Mouse (Mus musculus) heart, embryonic 13.5 days (tissue): ENCODE results near the gene Fmn2. TPM values are rescaled to one million over a fixed set of nuclear protein-coding genes. Genes with fewer than 3 reads are reported as not detected.

Experiments used
- ATAC-seq: fragments of 200-750 bp; cut with Nextera tagmentation; 2 replicates; pipeline ENCODE4 v1.8.0; 2017; ENCODE audit warnings: moderate TSS enrichment; ENCODE audit not compliant: insufficient number of reproducible peaks, low FRiP score, low TSS enrichment; ENCODE audit errors: extremely low read depth
- H3K27ac ChIP-seq: fragments of 300-500 bp; sonication (generic); replicated peaks from 2 replicates; pipeline ENCODE4 v1.5.1; 2015; ENCODE audit warnings: moderate library complexity, mild to moderate bottlenecking, inconsistent platforms
- H3K27me3 ChIP-seq: fragments of 300-500 bp; sonication (generic); replicated peaks from 2 replicates; pipeline ENCODE4 v1.6.1; 2015; ENCODE audit warnings: mild to moderate bottlenecking, inconsistent platforms
- H3K36me3 ChIP-seq: fragments of 300-500 bp; sonication (generic); 2 replicates; pipeline ENCODE4 v1.6.1; 2015; ENCODE audit warnings: mild to moderate bottlenecking, inconsistent platforms
- H3K4me1 ChIP-seq: fragments of 300-500 bp; sonication (generic); 2 replicates; pipeline ENCODE4 v1.6.1; 2015; ENCODE audit warnings: inconsistent platforms
- H3K4me2 ChIP-seq: fragments of 300-500 bp; sonication (generic); 2 replicates; pipeline ENCODE4 v1.6.1; 2015; ENCODE audit warnings: inconsistent platforms, mild to moderate bottlenecking, moderate library complexity
- H3K4me3 ChIP-seq: fragments of 300-500 bp; sonication (generic); 2 replicates; pipeline ENCODE4 v1.5.1; 2015; ENCODE audit warnings: moderate library complexity, mild to moderate bottlenecking, inconsistent platforms
- H3K9ac ChIP-seq: fragments of 300-500 bp; sonication (generic); 2 replicates; pipeline ENCODE4 v1.6.1; 2015; ENCODE audit warnings: inconsistent platforms, mild to moderate bottlenecking, moderate library complexity
- H3K9me3 ChIP-seq: fragments of 300-500 bp; sonication (generic); 2 replicates; pipeline ENCODE4 v1.6.1; 2016; ENCODE audit warnings: inconsistent platforms
- WGBS: fragments of 180-500 bp; shearing (Covaris S2); methylation state at CpG from one replicate; pipeline ENCODE4 v1.1.7; 2015; ENCODE audit warnings: mixed read lengths; 5-methylcytosine and 5-hydroxymethylcytosine counted together
- polyA plus RNA-seq: library from polyadenylated mRNA; unstranded; fragments of >200 nt; fragmentation: Nextera tagmentation; extraction: Ambion mirVana; gene quantifications from 2 replicates; pipeline ENCODE4 v1.2.1, GENCODE M21; 2015

The Fmn2 gene
- polyA plus RNA-seq, 1 experiment from 2014 or later = 0.39 TPM

DNA sequence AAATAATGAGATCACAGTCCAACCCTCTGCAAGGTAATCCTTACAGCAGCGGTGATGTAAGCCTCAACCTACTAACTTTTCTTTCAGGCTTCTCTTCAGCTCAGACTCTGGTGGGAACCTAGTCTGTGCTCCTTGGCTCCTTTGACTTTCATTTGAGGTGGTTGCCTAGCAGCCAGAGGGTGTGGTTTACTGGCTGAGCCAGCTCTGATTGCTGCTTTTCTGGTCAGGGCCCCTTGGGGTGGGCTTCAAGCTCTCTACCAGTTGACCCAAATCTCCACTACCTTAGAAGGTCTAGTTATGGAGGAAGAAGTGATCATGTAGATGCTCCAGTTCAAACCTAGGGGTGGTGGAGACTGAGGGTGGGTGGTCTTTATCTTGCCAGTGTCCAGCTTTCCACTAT, 128.4 kb downstream of the Fmn2 start:
- no peak overlapping the region for H3K4me2 ChIP-seq
- no peak overlapping the region for H3K4me3 ChIP-seq
- no peaks in the 10 kb centered on the region for H3K9me3 ChIP-seq
- H3K4me1 ChIP-seq = no peaks in the 10 kb centered on the region
- 81% methylated on average over 1 of the region's 1 CpGs for WGBS
- no peak for ATAC-seq
- H3K9ac ChIP-seq = no peak overlapping the region
- no peak overlapping the region for H3K27ac ChIP-seq
- H3K27me3 ChIP-seq = no peaks in the 10 kb centered on the region
- H3K36me3 ChIP-seq = no peaks in the 10 kb centered on the region

DNA sequence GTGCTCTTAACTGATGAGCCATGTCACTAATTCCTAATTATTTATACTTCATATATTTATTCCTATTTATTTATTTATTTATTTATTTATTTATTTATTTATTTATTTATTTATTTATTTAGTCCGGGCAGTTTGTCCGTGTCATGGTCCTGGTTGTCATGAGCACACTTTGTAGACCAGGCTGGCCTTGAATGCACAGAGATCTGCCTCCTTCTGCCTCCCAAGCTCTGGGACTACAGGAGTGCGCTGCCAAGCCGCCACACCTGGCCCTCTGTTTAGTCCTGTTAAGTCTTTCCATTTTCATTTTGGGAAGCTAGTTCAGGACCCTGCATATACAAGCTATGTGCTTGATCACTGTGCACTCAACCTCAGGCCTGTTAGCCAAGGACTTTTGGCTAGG, 134.7 kb downstream of the Fmn2 start:
- Histone ChIP-seq H3K4me2 (no peak overlapping the region), H3K27ac (no peak overlapping the region), H3K9ac (no peak overlapping the region), H3K36me3 (no peaks in the 10 kb centered on the region), H3K4me1 (no peaks in the 10 kb centered on the region), H3K4me3 (no peak overlapping the region), H3K27me3 (no peaks in the 10 kb centered on the region), H3K9me3 (no peaks in the 10 kb centered on the region)
- ATAC-seq = no peak
- WGBS = 87% methylated on average over 4 of the region's 4 CpGs

DNA sequence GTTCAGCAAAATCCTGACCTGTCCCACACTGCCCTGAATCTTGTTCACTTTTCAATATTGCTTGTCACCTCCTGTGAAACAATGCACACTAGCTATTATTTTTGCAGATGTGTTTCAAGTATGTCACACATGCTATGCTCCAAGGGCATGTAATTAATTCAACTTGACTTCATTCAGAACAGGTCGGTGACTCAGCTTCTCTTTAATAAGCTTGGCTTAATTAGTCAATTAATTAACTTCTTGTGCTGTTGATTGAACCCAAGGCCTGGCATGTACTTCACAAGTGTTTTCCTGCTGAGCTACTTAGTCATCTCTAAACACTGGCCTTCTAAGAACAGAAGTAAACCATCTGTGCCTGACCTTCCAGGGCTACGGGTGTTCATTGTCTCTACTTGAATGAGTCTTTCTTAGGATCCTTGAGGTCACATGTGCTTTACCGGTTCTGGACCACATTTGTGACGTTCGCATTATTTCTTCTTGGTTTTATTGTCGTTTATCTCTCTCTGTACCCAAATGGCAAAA, 136.0 kb downstream of the Fmn2 start:
- no peak for ATAC-seq
- WGBS = 77% methylated on average over 6 of the region's 6 CpGs

GRCm38 (mm10) chr1:174640901-174641300, 139.3 kb downstream of the Fmn2 start:
- no peaks in the 10 kb centered on the region for H3K9me3 ChIP-seq
- no peak overlapping the region for H3K4me2 ChIP-seq
- H3K4me1 ChIP-seq = no peaks in the 10 kb centered on the region
- H3K27ac ChIP-seq = no peak overlapping the region
- WGBS = 79% methylated on average over 1 of the region's 1 CpGs
- no peaks in the 10 kb centered on the region for H3K27me3 ChIP-seq
- no peak overlapping the region for H3K9ac ChIP-seq
- no peak overlapping the region for H3K4me3 ChIP-seq
- no peaks in the 10 kb centered on the region for H3K36me3 ChIP-seq
- no peak for ATAC-seq

More for the DNA sequence above, 136.0 kb downstream of the Fmn2 start:
- no peak overlapping the region for H3K4me3 ChIP-seq
- no peaks in the 10 kb centered on the region for H3K9me3 ChIP-seq
- H3K27ac ChIP-seq = no peak overlapping the region
- no peaks in the 10 kb centered on the region for H3K4me1 ChIP-seq
- no peaks in the 10 kb centered on the region for H3K27me3 ChIP-seq
- H3K9ac ChIP-seq = no peak overlapping the region
- H3K4me2 ChIP-seq = no peak overlapping the region
- H3K36me3 ChIP-seq = no peaks in the 10 kb centered on the region

GRCm38 (mm10) chr1:174643431-174644010, 141.9 kb downstream of the Fmn2 start:
- 76% methylated on average over 5 of the region's 5 CpGs for WGBS
- no peak for ATAC-seq

GRCm38 (mm10) chr1:174649421-174649826, 147.8 kb downstream of the Fmn2 start:
- Histone ChIP-seq H3K4me2 (no peak overlapping the region), H3K4me3 (no peak overlapping the region), H3K9ac (no peak overlapping the region), H3K27ac (no peak overlapping the region), H3K36me3 (no peaks in the 10 kb centered on the region), H3K4me1 (no peaks in the 10 kb centered on the region), H3K9me3 (no peaks in the 10 kb centered on the region), H3K27me3 (no peaks in the 10 kb centered on the region)
- 79% methylated on average over 11 of the region's 11 CpGs for WGBS
- no peak for ATAC-seq

More at GRCm38 (mm10) chr1:174643431-174644010, 141.9 kb downstream of the Fmn2 start:
- Histone ChIP-seq H3K27ac (no peak overlapping the region), H3K4me3 (no peak overlapping the region), H3K9ac (no peak overlapping the region), H3K4me2 (no peak overlapping the region), H3K27me3 (no peaks in the 10 kb centered on the region), H3K36me3 (no peaks in the 10 kb centered on the region), H3K9me3 (no peaks in the 10 kb centered on the region), H3K4me1 (no peaks in the 10 kb centered on the region)

GRCm38 (mm10) chr1:174654565-174654964, 152.9 kb downstream of the Fmn2 start:
- H3K4me1 ChIP-seq = peaks cover 4% of the 10 kb centered on the region
- ATAC-seq = no peak
- H3K4me2 ChIP-seq = no peak overlapping the region
- 42% methylated on average over 5 of the region's 5 CpGs for WGBS
- no peak overlapping the region for H3K4me3 ChIP-seq
- no peaks in the 10 kb centered on the region for H3K27me3 ChIP-seq
- H3K9me3 ChIP-seq = no peaks in the 10 kb centered on the region
- no peaks in the 10 kb centered on the region for H3K36me3 ChIP-seq
- H3K27ac ChIP-seq = no peak overlapping the region
- H3K9ac ChIP-seq = no peak overlapping the region

DNA sequence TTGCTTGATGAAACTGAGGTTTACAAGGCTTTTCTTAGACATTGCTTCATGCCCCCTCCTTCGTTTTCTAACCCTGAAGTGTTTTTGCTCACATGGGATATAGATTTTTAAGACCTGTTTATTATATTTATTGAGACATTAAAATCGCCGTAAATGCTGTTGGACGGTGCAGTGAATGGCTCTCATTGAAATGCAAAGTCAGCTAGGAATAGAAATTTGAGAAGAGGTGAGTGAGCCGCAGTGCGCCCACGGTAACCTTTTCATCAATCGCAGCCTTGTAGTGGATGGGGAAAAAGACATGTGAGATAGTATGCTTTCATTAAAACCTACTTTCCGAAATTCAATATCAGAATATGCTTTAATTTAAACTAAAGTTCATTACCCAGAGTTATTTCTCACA, 153.7 kb downstream of the Fmn2 start:
- Histone ChIP-seq H3K27ac (no peak overlapping the region), H3K4me3 (no peak overlapping the region), H3K27me3 (no peaks in the 10 kb centered on the region), H3K9me3 (no peaks in the 10 kb centered on the region), H3K4me2 (no peak overlapping the region), H3K4me1 (peaks cover 11% of the 10 kb centered on the region), H3K36me3 (no peaks in the 10 kb centered on the region), H3K9ac (no peak overlapping the region)
- no peak for ATAC-seq
- WGBS = 77% methylated on average over 9 of the region's 9 CpGs

- WGBS = 76% methylated on average over 4 of the region's 4 CpGs
- H3K36me3 ChIP-seq = no peaks in the 10 kb centered on the region
- ATAC-seq = no peak
- H3K4me2 ChIP-seq = no peak overlapping the region
- H3K4me1 ChIP-seq = peaks cover 11% of the 10 kb centered on the region
- H3K4me3 ChIP-seq = no peak overlapping the region
- H3K9ac ChIP-seq = no peak overlapping the region
- H3K27me3 ChIP-seq = no peaks in the 10 kb centered on the region
- no peak overlapping the region for H3K27ac ChIP-seq
- no peaks in the 10 kb centered on the region for H3K9me3 ChIP-seq
Observed at GRCm38 (mm10) chr1:174656554-174656953, 154.9 kb downstream of the Fmn2 start.

DNA sequence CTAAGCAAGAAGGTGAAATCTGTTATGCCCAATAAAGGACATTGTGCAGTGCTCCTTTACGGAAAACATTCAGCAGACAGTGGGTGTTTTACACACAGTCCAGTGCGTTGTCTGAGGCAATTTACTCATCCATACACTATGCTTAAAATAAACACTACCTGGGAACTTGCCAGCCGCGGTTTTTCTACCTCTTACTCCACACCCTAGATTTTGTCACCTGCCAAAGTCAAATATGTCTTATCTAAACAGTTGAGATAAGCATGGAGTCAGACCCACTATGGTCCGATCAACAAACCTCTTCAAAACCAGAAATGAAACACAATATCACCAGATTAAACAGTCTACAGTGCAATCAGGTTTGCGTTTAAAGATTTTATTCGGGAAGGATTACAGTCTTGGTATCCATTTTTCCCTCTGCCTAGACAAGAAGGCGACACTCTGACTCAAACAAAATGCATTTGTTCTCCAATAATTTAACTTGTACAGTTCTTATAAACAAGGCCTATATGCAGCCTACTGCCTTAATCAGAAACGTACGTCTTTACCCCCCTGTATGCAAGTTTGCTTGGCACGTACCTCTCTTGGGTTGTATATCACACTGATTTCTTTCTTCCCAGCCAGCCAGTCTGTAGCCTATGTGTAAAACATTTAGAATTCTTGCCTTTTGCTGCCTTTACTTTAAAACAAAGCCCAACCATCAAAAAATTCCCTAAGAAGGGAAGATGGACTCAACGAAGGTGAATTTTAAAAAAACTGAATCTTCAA, 158.0 kb downstream of the Fmn2 start:
- H3K27me3 ChIP-seq = no peaks in the 10 kb centered on the region
- no peak overlapping the region for H3K4me3 ChIP-seq
- no peaks in the 10 kb centered on the region for H3K9me3 ChIP-seq
- peaks cover 11% of the 10 kb centered on the region for H3K4me1 ChIP-seq
- H3K4me2 ChIP-seq = peak overlapping the region; percentile 28; the same call in 1 of the 2 replicates
- no peaks in the 10 kb centered on the region for H3K36me3 ChIP-seq
- H3K9ac ChIP-seq = no peak overlapping the region
- ATAC-seq = no peak
- H3K27ac ChIP-seq = 0 out of 2 replicates have a peak overlapping the region, but pooled peaks have one; percentile 8
- 49% methylated on average over 12 of the region's 12 CpGs for WGBS

DNA sequence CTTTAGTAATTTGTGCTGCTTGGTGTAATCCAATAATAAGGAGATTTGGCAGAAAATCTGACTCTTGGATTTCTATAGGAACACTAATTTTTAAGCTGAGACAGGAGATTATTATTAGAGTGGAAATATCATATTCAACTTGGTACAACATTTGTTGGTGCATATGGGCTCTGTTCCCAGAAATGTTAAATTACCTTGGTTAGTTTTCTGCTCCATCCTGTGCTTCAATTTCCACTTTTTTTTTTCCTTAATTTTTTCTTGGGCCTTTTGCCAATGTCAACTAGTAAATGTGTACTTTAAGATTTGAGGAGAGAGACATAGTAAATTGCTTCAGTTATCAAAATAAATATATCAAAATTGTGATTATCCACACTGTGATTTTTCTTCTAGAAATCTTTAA, 163.5 kb downstream of the Fmn2 start:
- no peak overlapping the region for H3K27ac ChIP-seq
- H3K9ac ChIP-seq = no peak overlapping the region
- ATAC-seq = no peak
- H3K4me3 ChIP-seq = no peak overlapping the region
- H3K4me1 ChIP-seq = peaks cover 2% of the 10 kb centered on the region; the same call in 1 of the 2 replicates
- no peak overlapping the region for H3K4me2 ChIP-seq
- H3K9me3 ChIP-seq = no peaks in the 10 kb centered on the region
- no peaks in the 10 kb centered on the region for H3K27me3 ChIP-seq
- no peaks in the 10 kb centered on the region for H3K36me3 ChIP-seq

DNA sequence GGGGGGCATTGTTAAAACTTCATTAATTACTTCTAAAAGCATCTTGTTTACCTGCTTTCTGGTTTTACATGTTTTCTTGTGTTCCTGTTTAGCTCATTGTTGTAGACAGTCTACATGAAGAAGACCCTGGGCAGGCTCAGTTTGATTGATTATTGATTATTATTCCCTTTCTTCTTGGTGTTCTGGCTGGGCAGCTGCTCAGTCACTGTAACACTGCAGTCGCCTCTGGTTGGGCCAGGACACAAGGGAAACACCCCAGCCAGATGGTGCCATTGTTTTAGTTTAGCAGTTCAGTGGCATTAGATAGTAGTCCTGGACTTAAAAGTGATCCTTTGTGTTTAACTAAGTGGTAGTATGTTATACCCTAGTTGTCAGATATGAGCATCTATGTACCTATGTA, 167.5 kb downstream of the Fmn2 start:
- H3K27ac ChIP-seq = no peak overlapping the region
- no peak overlapping the region for H3K9ac ChIP-seq
- 74% methylated on average over 1 of the region's 1 CpGs for WGBS
- no peaks in the 10 kb centered on the region for H3K27me3 ChIP-seq
- no peak overlapping the region for H3K4me2 ChIP-seq
- H3K36me3 ChIP-seq = no peaks in the 10 kb centered on the region
- no peaks in the 10 kb centered on the region for H3K9me3 ChIP-seq
- no peaks in the 10 kb centered on the region for H3K4me1 ChIP-seq
- no peak for ATAC-seq
- H3K4me3 ChIP-seq = no peak overlapping the region
